Mouse (Mus musculus): ENCODE data around the gene Mrps15.
A peak's percentile ranks its signal among the peaks of the same experiment; 100 is the strongest.
"Not testable (repeated sequence)": the region's sequence is repeated elsewhere in the genome, so short reads cannot be mapped to it uniquely, and the experiment has no call there.

The Mrps15 gene

DNA sequence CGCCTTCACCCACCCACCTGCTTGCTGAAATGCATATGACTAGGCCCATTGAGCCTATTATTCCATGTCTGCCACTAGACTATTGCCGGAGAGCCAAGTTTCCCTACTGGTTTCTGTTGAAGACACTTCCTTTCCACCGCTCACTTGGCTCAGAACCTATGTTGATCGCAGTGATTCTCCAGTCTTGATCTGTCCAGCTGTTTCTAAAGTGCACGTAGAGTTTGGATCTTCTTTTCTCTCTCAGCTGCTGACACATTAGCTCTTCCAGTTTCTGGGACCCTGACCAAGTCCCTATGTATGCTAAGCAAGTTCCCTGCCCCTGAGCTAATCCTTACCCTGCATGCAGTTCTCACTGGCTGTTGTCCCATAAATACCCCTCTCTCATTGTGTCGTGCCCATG lies 31.1 kb downstream of the Mrps15 start:
- DNase-seq (ENCODE audit: low read depth) = no peak

DNA sequence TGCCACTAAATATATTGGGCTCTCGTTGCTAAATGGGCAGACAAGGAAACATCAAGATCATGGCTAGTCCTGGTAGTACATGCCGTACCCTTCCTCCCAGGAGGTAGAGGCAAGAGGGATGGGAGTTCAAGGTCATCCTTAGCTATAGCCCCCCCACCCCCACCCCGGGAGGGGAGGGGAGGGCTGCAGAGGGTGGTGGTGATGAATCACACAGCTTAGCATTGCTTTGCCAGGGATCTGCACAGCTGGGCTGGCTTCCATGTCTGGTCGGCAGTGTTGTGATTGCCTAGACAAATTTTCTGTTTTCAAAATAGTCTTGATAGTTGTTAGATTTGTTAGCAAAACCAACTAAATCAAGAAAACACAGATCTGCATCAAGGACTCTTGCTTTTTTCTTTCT lies 32.5 kb downstream of the Mrps15 start:
- DNase-seq (ENCODE audit: low read depth) = peak; percentile 80

DNA sequence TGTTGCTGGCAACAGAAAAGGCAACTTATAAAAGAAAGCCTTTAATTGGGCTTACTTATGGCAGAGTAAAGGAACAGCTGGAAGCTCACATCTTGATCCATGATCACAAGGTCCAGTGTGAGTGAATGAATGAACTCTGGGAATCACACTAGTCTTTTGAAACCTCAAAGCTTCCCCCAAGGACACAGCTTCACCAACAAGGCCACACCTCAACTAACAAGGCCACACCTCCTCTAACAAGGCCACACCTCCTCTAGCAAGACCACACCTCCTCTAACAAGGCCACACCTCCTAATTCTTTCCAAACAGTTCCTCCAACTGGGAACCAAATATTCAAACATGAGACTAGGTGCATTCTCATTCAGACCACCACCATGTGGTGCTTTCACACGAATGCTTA lies 34.9 kb downstream of the Mrps15 start:
- DNase-seq (ENCODE audit: low read depth) = no peak

DNA sequence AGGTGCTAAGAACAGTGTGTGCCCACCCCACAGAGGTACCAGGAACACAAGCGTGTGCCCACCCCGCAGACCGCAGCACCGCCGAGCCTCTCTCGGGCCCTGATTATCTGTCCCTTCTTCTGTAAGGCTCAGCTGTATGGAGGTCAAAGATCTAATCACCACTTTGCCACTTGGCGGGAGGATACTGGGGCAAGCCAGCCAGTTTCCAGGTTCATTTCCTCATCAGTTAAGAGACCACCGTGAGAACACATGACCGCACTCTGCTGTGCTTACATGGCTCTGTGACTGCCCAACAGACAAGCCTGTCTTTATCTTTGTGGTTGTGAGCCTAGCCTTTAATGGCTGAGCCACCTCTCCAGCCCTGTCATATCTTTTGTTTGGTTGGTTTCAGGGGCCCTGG lies 36.3 kb downstream of the Mrps15 start:
- no peak for DNase-seq (ENCODE audit: low read depth)

DNA sequence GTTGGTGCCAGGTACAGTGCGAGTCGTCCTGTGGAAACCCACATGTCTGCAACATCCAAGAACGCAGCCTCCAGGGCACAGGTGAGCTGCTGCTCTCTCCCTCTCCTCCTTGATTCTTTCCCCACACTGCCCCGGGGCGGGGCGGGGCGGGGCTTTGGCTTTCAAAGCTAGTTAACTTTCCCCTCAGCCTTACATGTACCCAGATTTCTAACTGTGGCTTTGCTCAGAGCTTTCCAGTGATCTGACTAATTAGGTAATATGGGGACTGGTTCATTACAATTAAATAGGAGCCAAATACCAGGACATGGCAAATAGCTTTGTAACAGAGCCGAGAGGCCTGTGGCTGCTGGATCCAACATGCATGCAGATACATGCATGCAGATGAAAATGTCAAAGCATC lies 37.7 kb downstream of the Mrps15 start:
- no peak for DNase-seq (ENCODE audit: low read depth)

DNA sequence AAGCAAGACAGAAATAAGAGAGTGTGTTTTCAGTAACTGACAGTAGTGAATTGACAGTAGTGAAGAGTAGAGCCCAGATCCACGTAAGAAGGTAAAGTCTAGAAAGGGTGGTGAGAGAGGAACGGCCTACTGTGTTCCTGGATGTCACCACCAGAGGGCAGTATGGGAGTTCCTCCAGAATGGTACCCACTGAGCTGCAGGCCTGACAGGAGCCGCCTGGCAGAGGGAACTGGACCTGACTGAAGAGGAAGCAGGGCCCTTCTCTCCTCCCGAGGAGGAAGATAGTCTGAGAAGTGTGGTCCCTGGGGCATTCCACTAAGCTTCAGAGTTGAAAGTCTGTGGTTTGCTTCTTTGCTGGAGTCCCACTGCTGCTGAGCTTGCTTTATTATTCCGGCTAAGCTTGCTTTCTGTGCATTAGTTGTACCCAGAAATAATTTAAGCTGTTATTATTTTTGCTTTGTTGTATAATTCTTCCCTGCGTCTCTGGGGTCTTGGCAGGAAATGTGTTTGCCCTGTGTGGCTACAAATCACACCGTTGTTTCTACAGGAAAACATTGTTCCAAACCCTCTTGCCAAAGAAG lies 39.4 kb downstream of the Mrps15 start:
- DNase-seq (ENCODE audit: low read depth) = peak; percentile 95

DNA sequence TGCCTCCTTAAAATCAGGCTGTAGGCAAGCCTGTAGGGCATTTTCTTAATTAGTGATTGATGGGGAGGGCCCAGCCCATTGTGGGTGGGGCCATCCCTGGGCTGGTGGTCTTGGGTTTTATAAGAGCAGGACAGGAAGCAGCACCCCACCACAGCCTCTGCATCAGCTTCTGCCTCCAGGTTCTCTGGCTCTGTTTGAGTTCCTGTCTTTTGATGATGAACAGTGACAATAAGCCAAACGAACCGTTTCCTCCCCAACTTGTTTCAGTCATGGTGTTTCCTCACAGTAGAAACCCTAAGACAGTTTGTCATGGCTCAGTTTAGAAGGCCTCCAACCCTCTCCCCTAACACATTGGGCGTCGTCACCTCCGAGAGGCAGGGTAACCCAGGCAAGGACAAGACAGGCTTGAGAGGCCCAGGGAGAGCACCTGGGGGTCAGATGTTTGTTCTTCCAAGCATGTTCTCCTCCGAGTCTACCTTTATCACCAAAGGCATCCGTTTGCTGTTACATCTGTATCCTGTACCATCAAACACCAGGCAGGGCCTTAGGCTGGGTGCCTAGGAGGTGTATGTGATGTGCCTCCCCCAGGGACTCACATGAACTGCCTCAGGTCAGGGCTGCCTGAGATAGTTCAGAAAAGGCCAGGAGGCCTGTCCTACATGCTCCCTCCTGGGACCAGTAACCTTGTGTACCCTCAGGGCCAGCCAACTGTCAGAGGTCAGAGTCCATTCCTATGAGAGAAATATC lies 43.5 kb downstream of the Mrps15 start:
- no peak for DNase-seq (ENCODE audit: low read depth)

DNA sequence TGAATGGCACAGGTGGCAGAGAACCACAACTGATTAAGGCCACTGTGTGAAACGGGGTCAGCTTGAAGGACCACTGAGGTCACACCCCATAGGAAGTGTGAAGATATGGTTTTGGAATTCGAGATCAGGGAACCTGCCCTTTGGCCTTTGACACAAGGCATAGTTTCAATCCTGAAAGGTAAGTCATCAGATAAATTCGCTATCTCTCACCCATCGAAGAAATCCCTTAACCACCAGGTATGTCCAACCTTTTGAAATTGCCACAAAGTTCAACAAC lies 44.1 kb downstream of the Mrps15 start:
- DNase-seq (ENCODE audit: low read depth) = no peak

DNA sequence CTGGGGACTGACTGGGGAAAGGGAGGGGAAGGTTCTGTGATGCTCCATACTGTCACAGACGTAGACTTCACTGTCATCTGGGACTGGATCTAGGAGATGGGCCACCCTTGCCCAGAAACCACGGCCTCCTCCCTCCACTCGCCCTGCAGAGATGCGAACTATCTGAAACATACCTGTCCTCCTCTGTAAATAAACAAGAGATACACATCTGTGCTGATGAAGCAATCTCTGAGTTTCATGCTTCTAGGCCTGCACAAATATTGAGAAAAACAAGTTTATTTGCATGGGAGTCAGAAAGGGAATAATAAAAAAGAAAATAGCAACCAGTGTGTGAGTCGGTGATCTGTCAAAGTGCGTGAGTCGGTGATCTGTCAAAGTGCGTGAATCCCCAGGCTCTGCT lies 45.1 kb downstream of the Mrps15 start:
- no peak for DNase-seq (ENCODE audit: low read depth)

DNA sequence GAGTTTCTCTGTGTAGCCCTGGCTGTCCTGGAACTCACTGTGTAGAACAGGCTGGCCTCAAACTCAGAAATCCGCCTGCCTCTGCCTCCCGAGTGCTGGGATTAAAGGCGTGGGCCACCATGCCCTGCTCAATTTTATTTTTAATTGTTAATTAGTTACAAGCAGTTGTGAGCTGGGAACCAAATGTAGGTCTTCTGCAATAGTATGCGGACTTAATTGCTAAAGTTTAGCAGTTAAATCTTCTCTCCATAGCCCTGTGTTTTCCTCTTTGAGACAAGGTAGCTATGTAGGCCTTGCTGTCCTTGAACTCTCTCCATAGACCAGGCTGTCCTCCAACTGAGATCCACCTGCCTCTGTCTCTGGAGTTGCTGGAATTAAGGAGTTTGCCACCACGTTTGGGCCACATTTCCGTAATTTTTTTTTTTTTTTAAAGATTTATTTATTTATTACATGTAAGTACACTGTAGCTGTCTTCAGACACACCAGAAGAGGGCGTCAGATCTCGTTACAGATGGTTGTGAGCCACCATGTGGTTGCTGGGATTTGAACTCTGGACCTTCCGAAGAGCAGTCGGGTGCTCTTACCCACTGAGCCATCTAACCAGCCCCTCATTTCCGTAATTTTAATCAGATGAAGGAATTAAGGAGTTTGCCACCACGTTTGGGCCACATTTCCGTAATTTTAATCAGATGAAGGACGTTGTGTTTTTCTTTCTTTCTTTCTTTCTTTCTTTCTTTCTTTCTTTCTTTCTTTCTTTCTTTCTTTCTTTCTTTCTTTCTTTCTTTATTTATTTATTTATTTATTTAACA lies 49.1 kb downstream of the Mrps15 start:
- DNase-seq (ENCODE audit: low read depth) = not testable (repeated sequence)

DNA sequence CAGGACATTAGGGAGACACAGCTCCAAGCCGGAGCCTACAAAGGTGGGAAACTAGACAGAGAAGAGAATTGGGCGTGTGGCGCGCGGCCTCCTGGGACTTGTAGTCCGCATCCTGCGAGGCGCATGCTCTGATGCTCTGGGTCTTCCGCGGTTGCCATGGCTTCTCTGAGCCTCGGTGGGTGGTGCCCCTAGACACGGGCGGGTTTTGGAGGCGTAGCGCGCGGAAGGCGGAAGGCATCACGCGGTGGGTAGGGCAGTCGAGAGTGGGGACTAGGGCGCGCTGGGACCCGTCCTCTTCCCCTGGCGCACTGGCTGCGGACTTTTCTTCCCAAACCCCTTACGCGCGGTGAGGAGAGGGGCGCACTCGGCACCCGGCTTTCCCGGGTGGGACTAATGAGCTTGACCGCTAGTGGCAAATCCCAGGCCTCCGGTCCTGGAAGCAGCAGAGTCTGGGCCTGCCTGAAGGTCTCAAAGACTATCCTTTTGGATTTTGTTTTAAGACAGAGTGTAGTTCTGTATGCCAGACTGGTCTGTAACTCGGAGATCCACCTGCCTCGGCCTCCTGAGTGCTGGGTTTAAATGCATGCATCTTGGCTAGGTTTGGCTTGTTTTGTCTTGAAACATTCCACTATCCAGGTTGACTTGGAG lies 49.9 kb downstream of the Mrps15 start, which contains the start of gene Lsm10:
Gene Lsm10, plus strand, starts transcription at position 160 of the 648 bp plus-strand sequence.
- DNase-seq (ENCODE audit: low read depth) = peak; percentile 99

DNA sequence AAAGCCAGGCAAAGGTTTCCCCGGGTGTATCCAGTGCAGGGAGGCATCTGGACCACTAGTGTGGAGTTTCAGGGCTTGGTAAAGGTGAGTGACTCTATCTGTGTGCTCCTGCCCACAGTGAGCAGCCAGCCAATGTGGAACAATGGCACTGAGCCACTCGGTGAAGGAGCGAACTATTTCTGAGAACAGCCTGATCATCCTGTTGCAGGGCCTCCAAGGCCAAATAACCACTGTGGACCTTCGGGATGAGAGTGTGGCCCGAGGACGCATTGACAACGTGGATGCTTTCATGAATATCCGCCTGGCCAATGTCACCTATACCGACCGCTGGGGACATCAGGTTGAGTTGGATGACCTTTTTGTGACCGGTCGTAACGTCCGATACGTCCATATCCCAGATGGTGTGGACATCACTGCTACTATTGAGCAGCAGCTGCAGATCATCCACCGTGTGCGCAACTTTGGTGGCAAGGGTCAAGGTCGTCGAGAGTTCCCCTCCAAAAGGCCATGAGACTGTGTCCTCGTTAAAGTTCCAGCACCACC lies 51.1 kb downstream of the Mrps15 start:
- DNase-seq (ENCODE audit: low read depth) = no peak

DNA sequence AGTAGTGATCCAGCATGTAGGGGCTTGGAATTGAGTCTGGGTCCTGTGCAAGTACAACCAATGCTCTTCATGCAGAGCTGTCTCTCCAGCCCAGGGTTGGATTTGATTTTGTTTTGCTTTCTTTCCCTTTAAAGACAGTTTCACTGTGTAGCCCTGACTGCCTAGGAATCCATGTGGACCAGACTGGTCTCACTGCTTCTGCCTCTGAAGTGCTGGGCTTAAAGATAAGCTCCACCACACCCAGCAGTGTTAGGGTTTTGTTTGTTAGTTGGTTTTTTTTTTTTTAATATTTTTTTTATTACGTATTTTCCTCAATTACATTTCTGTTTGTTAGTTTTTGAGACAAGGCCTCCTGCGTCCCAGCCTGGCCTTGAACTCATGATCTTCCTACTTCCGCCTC lies 52.6 kb downstream of the Mrps15 start:
- no peak for DNase-seq (ENCODE audit: low read depth)

DNA sequence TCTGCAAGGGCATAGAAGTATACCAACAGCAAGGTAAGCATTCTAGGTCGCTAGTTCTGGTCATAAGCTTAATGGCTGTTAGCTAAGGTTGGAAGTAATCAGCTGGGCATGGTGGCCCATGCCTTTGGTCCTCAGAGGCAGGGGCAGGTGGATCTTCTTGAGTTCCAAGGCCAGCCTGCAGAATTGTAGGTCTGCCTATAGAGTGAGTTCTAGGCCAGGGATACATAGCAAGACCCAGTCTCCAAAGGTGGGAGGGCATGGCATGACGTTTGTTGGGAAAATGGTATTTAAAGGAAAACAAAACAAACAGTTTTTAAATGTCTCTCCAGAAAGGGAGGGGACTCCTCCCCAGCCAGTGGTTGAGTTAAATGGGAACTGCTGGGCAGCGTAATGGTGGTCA lies 54.0 kb downstream of the Mrps15 start:
- no peak for DNase-seq (ENCODE audit: low read depth)

DNA sequence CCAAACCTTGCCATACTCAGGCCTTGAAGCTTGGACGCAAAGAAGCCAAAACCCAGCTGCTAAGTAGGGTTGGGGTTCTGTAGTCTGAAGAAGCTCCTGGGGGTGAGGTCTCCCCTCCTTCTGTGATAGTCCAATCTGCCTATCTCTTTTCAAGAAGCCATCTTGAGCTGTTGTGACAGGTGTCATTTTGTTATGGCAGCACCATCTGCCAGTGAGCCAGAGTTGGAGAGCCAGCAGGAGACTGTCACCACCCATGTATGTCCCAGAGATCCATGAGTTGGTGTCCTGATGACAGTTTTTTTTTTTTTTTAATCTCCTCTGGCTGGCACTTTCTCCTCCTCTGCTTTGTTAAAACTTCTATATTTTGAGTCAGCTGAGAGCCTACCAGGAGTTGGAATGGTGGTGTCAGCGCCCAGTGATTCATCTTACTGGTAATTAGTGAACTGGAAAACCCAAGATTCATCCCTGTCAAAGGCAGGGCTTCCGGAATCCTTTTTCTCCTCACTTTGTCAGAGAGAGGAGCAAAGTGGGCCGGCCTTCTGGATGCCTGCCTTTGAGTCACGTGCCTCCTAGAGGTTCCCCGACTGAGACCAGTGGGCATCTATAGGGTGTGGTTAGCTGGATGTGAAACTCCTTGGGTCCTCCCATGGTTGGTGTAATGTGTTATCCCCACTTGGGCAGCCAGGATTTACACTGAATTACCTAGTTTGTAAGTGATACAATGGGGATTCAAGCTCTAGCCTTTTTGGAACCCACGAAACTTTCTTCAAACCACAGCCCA lies 55.5 kb downstream of the Mrps15 start:
- DNase-seq (ENCODE audit: low read depth) = peak; percentile 89

DNA sequence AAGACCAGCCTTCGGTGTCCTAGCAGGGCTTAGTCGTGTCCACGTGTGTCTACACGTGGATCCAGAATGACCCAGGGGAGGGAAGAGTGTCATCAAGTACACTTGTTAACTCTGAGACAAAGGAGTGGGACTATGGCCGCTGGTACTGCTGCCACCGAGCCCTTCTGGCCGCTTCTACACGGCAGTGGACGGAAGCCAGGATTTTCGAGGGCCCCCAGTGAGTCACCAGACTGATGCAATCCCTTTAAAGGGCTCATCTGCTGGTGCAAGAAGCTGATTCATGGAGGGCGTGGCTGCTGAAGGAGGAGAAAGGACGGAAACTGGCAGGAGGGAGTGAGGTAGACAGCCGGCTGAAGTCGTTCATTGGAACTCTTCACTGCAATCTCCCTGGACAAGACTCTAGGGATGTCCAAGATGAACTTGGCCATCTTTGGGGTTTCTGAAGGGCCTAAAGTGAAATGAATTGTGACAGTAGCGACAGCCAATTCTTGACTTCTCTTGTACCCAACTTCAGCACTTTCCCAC lies 56.4 kb downstream of the Mrps15 start:
- peak; percentile 99 for DNase-seq (ENCODE audit: low read depth)

DNA sequence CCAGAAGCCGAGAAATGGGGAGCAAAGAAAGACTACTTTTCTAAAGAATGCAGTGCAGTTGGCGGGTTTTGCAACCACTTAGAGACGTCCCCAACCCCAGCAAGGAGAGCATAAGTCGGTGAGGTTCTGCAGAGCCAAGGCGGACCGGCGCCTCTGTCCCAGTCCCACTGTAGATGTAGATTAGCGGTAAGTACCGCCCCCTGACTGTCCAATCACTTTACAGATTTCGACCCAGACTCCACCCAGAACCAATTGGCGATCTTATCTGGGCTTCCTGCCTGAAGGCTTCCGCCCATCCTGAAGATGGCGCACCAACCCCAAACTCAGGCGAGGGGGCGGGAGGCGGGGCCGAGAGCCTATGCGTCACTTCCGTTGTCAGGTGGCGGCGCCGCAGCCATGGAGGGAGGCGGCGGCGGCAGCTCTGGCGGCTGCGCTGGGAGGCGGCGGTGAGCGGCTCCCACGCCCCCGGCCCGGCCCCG lies 56.9 kb downstream of the Mrps15 start, which contains the start of gene Stk40:
Gene Stk40, plus strand, starts transcription at position 368 of the 479 bp plus-strand sequence.
- DNase-seq (ENCODE audit: low read depth) = peak; percentile 100

DNA sequence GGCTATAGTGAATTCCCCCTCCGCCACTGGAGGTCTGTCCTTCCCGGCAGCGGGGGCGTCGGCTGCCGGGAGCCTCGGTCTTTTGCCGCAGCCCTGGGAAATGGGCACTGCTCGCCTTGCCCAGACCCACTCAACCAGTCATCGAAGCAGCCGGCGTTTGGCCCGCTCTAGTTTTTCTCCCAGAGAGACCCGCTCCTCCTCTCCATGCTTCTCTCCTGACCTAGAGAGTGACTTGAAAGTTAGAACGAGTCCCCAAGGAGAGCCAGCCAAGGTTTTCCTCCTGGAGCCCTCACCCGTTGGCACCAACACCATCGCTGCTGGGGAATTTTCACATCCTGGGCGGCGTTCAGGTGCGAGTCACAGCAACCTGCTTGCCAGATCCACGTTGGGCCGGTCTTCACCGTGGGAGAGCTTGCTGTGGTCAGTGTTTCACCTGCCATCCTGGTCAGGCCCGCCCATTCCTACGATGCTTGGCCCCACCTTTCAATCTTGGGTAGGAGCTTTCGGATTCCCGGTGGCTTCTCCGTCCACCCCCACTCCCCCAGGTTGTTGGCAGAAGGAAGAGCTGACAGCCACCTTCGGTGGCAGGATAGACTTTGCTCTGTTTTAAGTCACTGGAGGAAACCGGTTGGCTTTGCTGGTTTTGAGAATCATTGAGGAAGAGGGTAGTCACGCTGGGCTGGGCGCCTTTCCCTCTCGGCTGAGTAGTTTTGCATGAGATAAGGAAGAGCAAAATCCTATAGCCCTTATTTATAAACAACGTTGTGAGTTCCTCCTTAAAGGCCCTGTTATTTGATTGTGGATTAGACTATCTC lies 57.7 kb downstream of the Mrps15 start:
- peak; percentile 47 for DNase-seq (ENCODE audit: low read depth)
